Mouse (Mus musculus): ENCODE results near the gene Mfrp.

Mfrp gene

GRCm38 (mm10) chr9:44129633-44130032, 28.1 kb downstream of the Mfrp start:
- no peak for DNase-seq (ENCODE audit: low read depth in 2 of 2, low spot score in 2 of 2)

DNA sequence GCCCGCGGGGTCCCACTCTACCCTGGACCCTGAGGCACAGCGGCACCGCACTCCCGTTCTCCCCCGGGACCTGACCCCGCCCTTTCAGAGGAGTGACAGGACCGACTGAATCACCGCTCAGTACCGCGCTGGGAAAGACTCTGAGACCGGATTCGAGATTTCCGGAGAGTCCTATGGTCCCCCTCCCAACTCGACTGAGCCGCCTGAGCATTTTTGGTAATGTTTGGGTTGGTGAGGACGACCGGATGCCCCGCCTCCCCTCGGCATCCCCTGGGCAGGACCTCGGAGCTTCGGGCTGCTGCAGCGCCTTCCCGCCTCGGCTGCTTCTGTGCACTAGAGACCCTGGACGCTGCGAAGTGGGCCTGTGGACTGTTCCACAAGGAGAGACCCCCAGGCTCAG, 28.5 kb downstream of the Mfrp start:
- DNase-seq (ENCODE audit: low read depth in 2 of 2, low spot score in 2 of 2), result peak; percentile 70 to 80

DNA sequence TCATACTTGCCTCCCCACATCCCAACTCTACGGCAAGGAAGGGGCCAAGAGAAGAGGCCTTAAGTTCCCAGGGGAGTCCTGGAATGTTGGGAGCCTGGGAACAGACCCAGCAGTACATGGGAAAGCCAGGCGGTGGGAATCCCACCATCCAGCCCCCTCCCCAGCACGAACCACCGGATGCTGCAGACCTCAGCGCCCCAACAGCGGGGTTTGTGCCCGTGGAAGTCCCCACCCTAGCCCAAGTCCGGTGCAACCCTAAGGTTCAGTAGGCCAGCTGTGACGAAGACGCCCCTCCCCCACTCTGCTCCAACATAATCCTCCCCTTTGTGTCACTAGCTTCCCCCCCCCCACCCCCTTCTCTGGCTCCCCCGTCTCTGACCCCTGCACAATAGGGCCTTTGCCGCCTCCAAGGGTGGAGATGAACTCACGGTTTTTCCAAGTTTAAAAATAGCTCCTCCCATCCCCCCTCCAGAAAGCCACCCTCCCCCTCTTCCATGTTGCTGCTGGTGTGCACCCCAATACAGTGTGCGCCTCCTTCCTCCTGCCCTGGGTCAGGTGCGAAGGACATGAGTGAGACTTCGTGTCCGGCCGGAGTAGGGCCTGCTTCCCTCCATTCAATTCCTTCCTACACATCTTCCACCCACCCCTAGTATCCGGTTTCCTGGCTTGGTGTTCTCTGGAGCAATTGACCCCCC, 29.2 kb downstream of the Mfrp start:
- DNase-seq (ENCODE audit: low read depth in 2 of 2, low spot score in 2 of 2), result no peak

- no peak for DNase-seq (ENCODE audit: low read depth in 2 of 2, low spot score in 2 of 2)
Measured at GRCm38 (mm10) chr9:44131276-44131590, 29.7 kb downstream of the Mfrp start.

- no peak for DNase-seq (ENCODE audit: low read depth in 2 of 2, low spot score in 2 of 2)
Measured at GRCm38 (mm10) chr9:44132200-44132599, 30.7 kb downstream of the Mfrp start.

- DNase-seq (ENCODE audit: low read depth in 2 of 2, low spot score in 2 of 2), result no peak
Measured at GRCm38 (mm10) chr9:44133287-44133686, 31.8 kb downstream of the Mfrp start.

DNA sequence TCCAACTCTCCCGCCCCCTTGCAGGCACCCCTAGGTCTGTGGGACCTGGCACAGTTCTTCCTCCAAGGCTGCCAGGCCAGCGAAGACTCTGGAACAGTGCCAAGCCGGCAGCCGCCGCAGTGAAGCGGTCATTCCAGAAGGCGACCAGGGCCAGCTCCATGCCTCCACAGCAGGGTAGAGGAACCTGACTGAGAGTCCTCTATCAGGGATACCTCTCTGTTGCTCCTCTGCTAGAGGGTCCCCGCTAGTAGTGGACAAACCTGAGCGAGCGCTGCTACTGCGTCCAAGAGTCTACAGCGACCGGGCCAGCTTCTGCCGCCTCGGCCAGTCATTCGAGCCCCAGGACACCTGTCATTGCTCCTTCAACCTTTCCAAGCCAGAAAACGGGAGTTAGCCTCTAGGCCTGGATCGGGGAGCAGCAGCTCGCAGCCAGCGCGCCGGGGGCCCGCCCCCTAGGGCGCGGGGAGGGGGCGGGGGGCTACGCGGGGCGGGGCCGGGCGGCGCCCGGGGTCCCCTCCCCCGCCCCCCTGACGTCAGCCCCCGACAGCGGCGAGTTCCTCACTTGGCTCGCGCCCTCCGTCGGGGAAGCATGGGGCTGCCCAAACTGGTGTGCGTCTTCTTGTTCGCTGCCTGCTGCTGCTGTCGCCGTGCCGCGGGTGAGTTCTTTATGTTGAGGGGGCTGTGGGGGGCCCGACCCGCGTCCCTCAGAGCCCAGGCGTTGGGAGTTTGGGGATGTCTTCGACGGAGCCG, 32.7 kb downstream of the Mfrp start, which contains the start of gene Mcam:
TSS of gene Mcam (plus strand) at position 369 of the 750 bp plus-strand sequence.
- DNase-seq (ENCODE audit: low read depth in 2 of 2, low spot score in 2 of 2), result no peak

GRCm38 (mm10) chr9:44134851-44135730, 33.6 kb downstream of the Mfrp start:
- DNase-seq (ENCODE audit: low read depth in 2 of 2, low spot score in 2 of 2), result peak in 1 of 2 experiments; percentile 27

- DNase-seq (ENCODE audit: low read depth in 2 of 2, low spot score in 2 of 2), result no peak
Measured at GRCm38 (mm10) chr9:44135731-44136411, 34.3 kb downstream of the Mfrp start.

DNA sequence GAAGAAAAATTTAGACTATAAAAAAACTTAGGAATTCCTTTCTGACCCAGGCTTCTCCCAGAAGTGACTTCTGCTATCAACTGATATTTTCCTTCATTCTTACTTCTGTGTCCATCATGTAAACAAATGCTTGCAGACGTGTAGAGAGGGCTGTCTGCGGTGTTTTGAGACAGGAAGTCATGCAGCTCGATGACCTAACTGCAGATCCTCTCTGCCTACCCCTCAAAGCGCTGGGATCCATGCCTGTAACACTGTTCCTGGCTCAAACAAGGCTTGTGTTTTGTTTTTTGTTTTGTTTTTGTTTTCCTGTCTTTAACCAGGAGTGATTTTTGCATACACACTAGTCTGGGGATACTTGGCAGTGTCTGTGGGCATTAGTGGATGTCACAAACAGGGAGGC, 36.3 kb downstream of the Mfrp start:
- DNase-seq (ENCODE audit: low read depth in 2 of 2, low spot score in 2 of 2), result no peak

GRCm38 (mm10) chr9:44141951-44142350, 40.4 kb downstream of the Mfrp start:
- DNase-seq (ENCODE audit: low read depth in 2 of 2, low spot score in 2 of 2), result no peak

DNA sequence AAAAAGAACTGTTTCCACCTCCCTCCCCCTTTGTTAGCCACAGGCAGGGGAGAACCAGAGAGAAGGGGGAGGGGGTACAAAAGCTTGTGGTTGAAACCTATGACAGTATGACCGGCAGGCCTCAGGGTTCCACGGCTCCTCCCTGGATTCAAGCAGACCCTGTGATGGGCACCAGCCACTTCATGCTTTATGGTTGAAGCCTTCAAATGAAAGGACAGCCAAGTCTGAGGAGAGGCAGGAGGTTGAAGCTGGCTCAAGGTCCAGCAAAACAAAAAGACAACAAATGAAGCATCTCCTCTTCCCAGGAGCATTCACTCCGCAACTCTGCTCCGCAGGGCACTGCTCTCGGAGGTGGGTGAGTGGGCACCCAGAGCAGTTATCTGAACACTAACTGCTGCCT, 41.9 kb downstream of the Mfrp start:
- DNase-seq (ENCODE audit: low read depth in 2 of 2, low spot score in 2 of 2), result no peak

GRCm38 (mm10) chr9:44144023-44144717, 42.6 kb downstream of the Mfrp start:
- DNase-seq (ENCODE audit: low read depth in 2 of 2, low spot score in 2 of 2), result no peak

DNA sequence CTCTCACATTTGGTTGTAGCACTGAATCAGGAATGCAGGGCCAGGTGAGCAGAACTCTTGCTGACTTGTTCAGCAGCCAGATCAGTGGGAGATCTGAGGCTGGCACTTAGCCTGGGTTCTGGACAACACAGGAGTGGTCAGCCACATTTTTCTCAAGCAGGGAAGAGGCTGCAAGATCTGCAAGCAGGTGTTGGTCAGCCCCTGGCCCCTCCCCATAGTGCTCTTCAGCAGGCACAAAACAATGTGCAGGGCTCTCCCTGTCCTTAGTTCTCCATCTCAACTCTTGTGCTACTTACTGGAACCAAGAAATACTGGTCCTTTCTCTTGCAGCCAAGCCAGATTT, 43.2 kb downstream of the Mfrp start:
- DNase-seq (ENCODE audit: low read depth in 2 of 2, low spot score in 2 of 2), result no peak

GRCm38 (mm10) chr9:44147290-44147689, 45.8 kb downstream of the Mfrp start:
- DNase-seq (ENCODE audit: low read depth in 2 of 2, low spot score in 2 of 2), result no peak
